Mouse (Mus musculus): Measurements from ENCODE around the gene Fn3krp. TPM values are rescaled to one million over a fixed set of nuclear protein-coding genes. Genes with fewer than 3 reads are reported as not detected.
A peak's percentile ranks its signal among the peaks of the same experiment; 100 is the strongest.

The Fn3krp gene
- total RNA-seq, 2 experiments from 2014 or later = 50.9 to 51.0 TPM

GRCm38 (mm10) chr11:121441653-121442052 lies 20.5 kb downstream of the Fn3krp start:
- no peak for DNase-seq (ENCODE audit: extremely low spot score in 1 of 2, low spot score in 1 of 2)

DNA sequence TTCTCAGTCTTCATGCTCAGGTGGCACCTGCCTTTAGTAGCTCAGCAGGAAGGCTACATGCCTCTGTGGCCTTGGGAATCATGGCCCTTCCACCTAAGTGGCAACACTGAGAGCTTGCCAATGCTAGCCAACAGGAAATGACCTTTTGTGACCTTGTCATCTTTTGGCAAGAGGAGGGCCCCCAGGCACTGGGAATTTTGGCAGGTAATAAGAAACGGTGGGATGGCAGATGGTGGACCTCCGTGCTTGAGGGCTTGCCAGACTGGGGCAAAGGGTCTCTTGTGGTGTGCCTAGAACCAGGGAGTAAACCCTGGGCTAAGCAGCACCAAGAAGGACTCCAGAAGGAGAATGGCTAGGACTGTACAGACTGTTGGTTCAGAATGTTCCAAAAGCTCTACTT lies 20.9 kb downstream of the Fn3krp start:
- no peak for DNase-seq (ENCODE audit: extremely low spot score in 1 of 2, low spot score in 1 of 2)

GRCm38 (mm10) chr11:121451216-121451726 lies 30.1 kb downstream of the Fn3krp start:
- no peak for DNase-seq (ENCODE audit: extremely low spot score in 1 of 2, low spot score in 1 of 2)

DNA sequence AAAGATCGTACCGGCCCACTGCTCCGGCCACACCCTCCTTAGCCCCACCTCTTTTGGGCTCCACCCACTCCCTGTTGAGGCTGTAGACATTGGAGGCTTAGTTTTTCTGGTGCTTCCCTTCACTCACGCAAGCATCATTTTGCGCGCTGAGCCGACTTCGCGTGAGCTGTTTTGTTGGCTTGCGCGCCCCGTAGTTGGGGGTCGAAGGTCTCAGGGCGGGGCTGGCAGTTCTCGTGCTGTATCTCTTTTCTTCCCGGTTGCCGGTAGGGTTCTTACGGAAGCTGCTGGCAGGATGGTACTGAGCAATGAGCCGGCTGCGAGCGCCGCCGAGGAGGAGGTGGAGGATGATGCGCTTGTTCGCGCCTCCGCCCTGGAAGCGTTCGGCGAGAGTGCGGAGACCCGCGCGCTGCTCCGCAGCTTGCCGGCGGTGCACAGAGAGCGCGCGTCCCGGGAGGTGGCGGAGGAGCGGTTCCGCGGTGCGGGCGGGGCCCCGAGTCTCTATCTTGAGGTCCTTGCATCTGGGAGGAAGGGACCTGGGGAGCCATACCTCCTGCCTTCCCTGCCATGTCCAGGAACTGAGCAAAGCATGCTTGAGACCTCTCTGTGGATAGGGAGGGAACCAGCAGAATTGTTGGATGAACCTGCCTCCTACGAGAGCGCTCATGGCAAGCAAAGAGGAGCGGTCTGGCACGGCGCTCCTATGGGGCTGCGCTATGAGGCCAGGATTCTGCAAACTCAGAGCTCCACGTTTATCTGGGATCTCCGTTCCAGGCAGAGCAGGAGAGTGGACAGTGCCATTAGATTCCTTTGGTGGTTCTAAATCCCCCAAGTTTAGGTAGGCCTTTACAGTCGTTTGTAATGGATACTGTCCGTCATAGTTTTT lies 30.8 kb downstream of the Fn3krp start, which contains the start of gene Tbcd:
Gene Tbcd, plus strand, starts transcription at position 197 of the 883 bp plus-strand sequence.
- DNase-seq (ENCODE audit: extremely low spot score in 1 of 2, low spot score in 1 of 2) = peak; percentile 95 to 99

GRCm38 (mm10) chr11:121457874-121458273 lies 36.7 kb downstream of the Fn3krp start:
- no peak for DNase-seq (ENCODE audit: extremely low spot score in 1 of 2, low spot score in 1 of 2)

DNA sequence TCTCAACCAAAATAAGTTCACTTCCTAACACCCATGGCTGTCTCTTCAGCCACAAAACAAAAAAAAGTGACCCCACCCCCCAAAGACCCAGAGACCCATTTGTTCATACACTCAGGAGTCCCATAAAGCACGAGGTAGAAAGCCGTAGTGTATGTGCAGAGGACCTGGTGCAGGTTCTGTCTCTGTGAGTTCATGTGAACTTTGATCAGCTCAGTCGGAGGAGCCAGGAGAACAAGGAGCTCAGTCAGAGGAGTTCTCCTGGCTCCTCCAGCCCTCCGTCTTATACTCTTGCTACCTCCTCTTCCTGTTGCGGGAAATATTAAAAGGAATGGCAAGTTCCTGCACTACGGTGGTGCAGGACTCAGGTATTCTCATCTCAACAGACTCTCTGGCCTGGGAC lies 46.2 kb downstream of the Fn3krp start:
- no peak for DNase-seq (ENCODE audit: extremely low spot score in 1 of 2, low spot score in 1 of 2)

GRCm38 (mm10) chr11:121474831-121475230 lies 53.6 kb downstream of the Fn3krp start:
- no peak for DNase-seq (ENCODE audit: extremely low spot score in 1 of 2, low spot score in 1 of 2)

- DNase-seq (ENCODE audit: extremely low spot score in 1 of 2, low spot score in 1 of 2) = peak; percentile 58 to 79
Measured at GRCm38 (mm10) chr11:121475699-121476415, 54.7 kb downstream of the Fn3krp start.

DNA sequence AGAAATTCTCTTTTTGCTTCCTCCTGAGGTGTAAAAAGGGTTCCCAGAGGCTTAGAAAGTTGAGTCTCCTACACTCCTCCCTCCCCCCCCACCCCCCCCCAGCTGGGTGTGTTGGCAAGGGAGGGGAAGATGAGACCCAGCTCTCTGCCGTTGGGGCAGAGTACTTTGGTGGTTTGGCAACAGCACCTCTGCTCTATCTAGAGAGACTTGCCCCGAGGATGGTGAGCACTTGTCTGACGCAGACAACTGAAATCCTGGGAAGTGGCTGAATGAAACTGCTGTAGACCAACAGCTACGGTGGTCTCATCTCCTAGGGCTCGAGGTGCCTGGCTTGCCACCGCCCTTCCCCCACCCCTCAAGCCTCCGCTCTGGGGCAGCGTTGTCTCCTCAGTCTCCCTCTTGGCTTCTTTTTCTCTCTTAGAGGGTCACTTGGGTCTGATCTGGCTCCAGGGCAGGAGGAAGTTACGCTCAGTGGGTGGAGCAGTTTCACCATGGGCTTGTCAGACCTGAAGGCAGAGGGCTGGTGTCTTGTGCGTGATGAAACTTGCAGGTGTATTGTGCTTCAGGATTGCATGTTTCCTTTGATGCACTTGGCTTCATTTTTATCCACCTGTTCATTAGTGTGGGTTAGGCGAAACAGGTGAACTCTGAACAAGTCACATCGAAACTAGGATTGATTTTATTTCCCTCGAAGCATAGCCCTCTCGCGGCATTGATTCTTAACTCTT lies 58.4 kb downstream of the Fn3krp start:
- DNase-seq (ENCODE audit: extremely low spot score in 1 of 2, low spot score in 1 of 2) = no peak

Small RNAs within 50 kb of the gene (microRNA-seq; reads per million reads assigned to microRNA genes)
- 0.74 to 2.8 reads per million in 2 experiments for gene Mir7236

Other genes with a start within 250 kb of the Fn3krp start
- 10 to 100 TPM; 22.1 to 26.5 TPM for gene Hexdc, start 217.0 kb upstream of the Fn3krp start, total RNA-seq (2021)
- 1 to 10 TPM; 7.1 to 7.3 TPM for gene Ogfod3, start 216.7 kb upstream of the Fn3krp start, total RNA-seq (2021)
- gene Cybc1, start 192.1 kb upstream of the Fn3krp start, total RNA-seq (2021) = 10 to 100 TPM; 23.3 to 24.0 TPM
- 10 to 100 TPM; 52.9 to 55.6 TPM for gene Narf, start 184.1 kb upstream of the Fn3krp start, total RNA-seq (2021)
- gene Foxk2, start 161.4 kb upstream of the Fn3krp start, total RNA-seq (2021) = 10 to 100 TPM; 79.4 to 82.9 TPM
- 10 to 100 TPM; 63.7 to 65.6 TPM for gene Wdr45b, start 67.0 kb upstream of the Fn3krp start, total RNA-seq (2021)
- 10 to 100 TPM; 62.5 to 66.8 TPM for gene Rab40b, start 33.1 kb upstream of the Fn3krp start, total RNA-seq (2021)
- gene Fn3k, start 13.5 kb downstream of the Fn3krp start, total RNA-seq (2021) = 10 to 100 TPM; 40.2 to 41.3 TPM
- 10 to 100 TPM; 41.7 to 46.2 TPM for gene Tbcd, start 30.5 kb downstream of the Fn3krp start, total RNA-seq (2021)
- gene Zfp750, start 97.9 kb downstream of the Fn3krp start, total RNA-seq (2021) = under 1 TPM; 0.14 to 0.22 TPM